Mouse (Mus musculus): ENCODE measurements around the gene Spsb1. TPM values are rescaled to one million over a fixed set of nuclear protein-coding genes. Genes with fewer than 3 reads are reported as not detected.
A peak's percentile ranks its signal among the peaks of the same experiment; 100 is the strongest.

Gene Spsb1
- polyA plus RNA-seq, 1 experiment from 2014 or later = 15.9 TPM

DNA sequence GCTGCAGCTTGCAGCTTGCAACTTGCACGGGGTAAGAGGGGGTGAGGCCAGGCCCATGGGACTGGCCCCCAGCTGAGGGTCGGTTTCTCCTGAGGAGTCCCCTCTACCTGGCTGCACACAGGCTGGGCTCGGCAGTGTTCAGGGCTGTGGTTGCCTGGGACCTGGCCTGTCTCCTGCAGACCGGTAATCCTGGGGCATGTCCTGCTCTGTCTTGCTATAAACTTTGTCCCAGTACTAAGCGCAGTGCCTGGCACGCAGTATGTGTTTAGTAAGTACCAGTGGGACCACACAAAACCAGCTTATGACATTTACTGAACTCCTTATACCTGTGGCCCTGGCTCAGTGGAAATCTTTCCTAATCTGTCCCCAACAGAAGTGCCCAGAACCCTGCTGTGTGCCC, 10.8 kb upstream of the Spsb1 start:
- no peak for ATAC-seq (ENCODE audit: insufficient number of reproducible peaks, insufficient read depth, low FRiP score, low read depth)
- no peaks in the 10 kb centered on the region for H3K27me3 ChIP-seq (ENCODE audit: control insufficient read depth, insufficient read depth, low read length)
- H3K27ac ChIP-seq (ENCODE audit: low read length) = no peak overlapping the region
- H3K4me3 ChIP-seq (ENCODE audit: low read depth, low read length) = no peak overlapping the region
- H3K9ac ChIP-seq (replicated peaks; ENCODE audit: low read depth, low read length) = no peak overlapping the region
- 0 out of 2 replicates have a peak, but pooled peaks cover 5% of the 10 kb centered on the region for H3K4me1 ChIP-seq (ENCODE audit: control insufficient read depth, insufficient read depth, low read length)
- H3K4me2 ChIP-seq (replicated peaks; ENCODE audit: low read depth, low read length) = no peak overlapping the region
- no peaks in the 10 kb centered on the region for H3K9me3 ChIP-seq (ENCODE audit: control insufficient read depth, low read depth, low read length)
- H3K36me3 ChIP-seq (ENCODE audit: control insufficient read depth, insufficient read depth, low read length) = no peaks in the 10 kb centered on the region
- 71% methylated on average over 6 of the region's 6 CpGs for WGBS

DNA sequence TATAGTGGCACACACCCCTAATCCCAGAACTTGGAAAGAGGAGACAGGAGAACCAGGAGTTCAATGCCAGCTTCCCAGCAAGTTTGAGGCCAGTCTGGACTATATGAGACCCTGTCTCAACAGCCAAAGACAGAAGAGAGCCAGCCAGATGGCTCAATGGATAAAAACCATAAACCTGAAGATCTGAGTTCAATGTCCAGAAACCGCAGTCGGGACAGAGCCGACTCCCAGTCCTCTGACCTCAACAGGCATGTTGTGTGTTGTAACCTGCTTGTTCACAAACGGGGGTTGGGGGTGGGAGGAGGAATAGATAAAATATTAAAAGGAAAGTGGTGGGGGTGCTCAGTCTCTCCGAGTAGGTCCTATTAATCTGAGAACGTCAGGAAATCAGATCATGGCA, 10.4 kb upstream of the Spsb1 start:
- no peaks in the 10 kb centered on the region for H3K36me3 ChIP-seq (ENCODE audit: control insufficient read depth, insufficient read depth, low read length)
- H3K9ac ChIP-seq (replicated peaks; ENCODE audit: low read depth, low read length) = no peak overlapping the region
- no peak for ATAC-seq (ENCODE audit: insufficient number of reproducible peaks, insufficient read depth, low FRiP score, low read depth)
- no peak overlapping the region for H3K4me3 ChIP-seq (ENCODE audit: low read depth, low read length)
- H3K9me3 ChIP-seq (ENCODE audit: control insufficient read depth, low read depth, low read length) = no peaks in the 10 kb centered on the region
- H3K4me1 ChIP-seq (ENCODE audit: control insufficient read depth, insufficient read depth, low read length) = 0 out of 2 replicates have a peak, but pooled peaks cover 5% of the 10 kb centered on the region
- H3K27me3 ChIP-seq (ENCODE audit: control insufficient read depth, insufficient read depth, low read length) = no peaks in the 10 kb centered on the region
- 65% methylated on average over 6 of the region's 6 CpGs for WGBS
- no peak overlapping the region for H3K4me2 ChIP-seq (replicated peaks; ENCODE audit: low read depth, low read length)
- no peak overlapping the region for H3K27ac ChIP-seq (ENCODE audit: low read length)

DNA sequence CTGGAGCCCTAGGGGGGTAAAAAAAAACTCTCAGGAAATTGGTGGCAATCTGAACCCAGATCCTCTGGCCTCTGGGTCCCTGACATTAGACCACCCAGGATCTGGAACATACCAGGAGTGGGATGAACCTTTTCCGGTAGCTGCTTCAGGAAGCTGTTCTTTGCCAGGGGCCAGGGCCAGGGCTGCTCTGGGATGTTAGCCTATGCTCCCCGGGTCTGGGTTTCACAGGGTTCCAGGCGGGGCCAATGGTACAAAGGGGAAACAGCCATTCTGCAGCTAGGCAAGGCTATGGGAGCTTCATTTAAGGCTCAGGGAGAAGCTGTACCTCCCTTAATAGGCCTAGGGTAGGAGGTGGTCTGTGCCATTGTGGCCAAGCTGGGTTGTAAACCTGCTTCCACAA, 9.9 kb upstream of the Spsb1 start:
- 0 out of 2 replicates have a peak, but pooled peaks cover 5% of the 10 kb centered on the region for H3K4me1 ChIP-seq (ENCODE audit: control insufficient read depth, insufficient read depth, low read length)
- no peak overlapping the region for H3K27ac ChIP-seq (ENCODE audit: low read length)
- no peak for ATAC-seq (ENCODE audit: insufficient number of reproducible peaks, insufficient read depth, low FRiP score, low read depth)
- no peaks in the 10 kb centered on the region for H3K36me3 ChIP-seq (ENCODE audit: control insufficient read depth, insufficient read depth, low read length)
- no peaks in the 10 kb centered on the region for H3K27me3 ChIP-seq (ENCODE audit: control insufficient read depth, insufficient read depth, low read length)
- no peak overlapping the region for H3K9ac ChIP-seq (replicated peaks; ENCODE audit: low read depth, low read length)
- H3K9me3 ChIP-seq (ENCODE audit: control insufficient read depth, low read depth, low read length) = no peaks in the 10 kb centered on the region
- H3K4me3 ChIP-seq (ENCODE audit: low read depth, low read length) = no peak overlapping the region
- 60% methylated on average over 3 of the region's 3 CpGs for WGBS
- no peak overlapping the region for H3K4me2 ChIP-seq (replicated peaks; ENCODE audit: low read depth, low read length)

DNA sequence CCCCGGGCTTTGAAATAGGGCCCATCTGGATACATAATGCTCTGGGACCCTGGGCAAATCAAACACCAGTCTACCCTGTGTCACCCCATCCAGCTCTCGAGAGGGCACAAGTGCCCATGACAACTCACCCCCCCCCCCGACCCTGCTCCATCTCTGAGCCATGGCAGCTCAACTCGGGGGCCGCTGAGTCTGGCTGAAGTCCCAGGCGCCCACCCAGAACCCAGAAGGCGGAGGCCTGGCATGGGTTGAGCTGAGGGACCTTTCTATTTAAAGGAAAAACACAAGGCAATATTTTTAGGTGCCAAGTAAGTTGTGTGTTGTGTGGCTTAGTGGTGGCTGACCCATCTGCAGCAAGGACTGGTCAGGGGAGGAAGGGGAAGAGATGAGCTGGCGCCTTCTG, 9.4 kb upstream of the Spsb1 start:
- H3K36me3 ChIP-seq (ENCODE audit: control insufficient read depth, insufficient read depth, low read length) = no peaks in the 10 kb centered on the region
- H3K4me3 ChIP-seq (ENCODE audit: low read depth, low read length) = no peak overlapping the region
- WGBS = 79% methylated on average over 8 of the region's 8 CpGs
- 0 out of 2 replicates have a peak, but pooled peaks cover 5% of the 10 kb centered on the region for H3K4me1 ChIP-seq (ENCODE audit: control insufficient read depth, insufficient read depth, low read length)
- no peak overlapping the region for H3K4me2 ChIP-seq (replicated peaks; ENCODE audit: low read depth, low read length)
- H3K9me3 ChIP-seq (ENCODE audit: control insufficient read depth, low read depth, low read length) = no peaks in the 10 kb centered on the region
- no peaks in the 10 kb centered on the region for H3K27me3 ChIP-seq (ENCODE audit: control insufficient read depth, insufficient read depth, low read length)
- ATAC-seq (ENCODE audit: insufficient number of reproducible peaks, insufficient read depth, low FRiP score, low read depth) = no peak
- H3K9ac ChIP-seq (replicated peaks; ENCODE audit: low read depth, low read length) = no peak overlapping the region
- H3K27ac ChIP-seq (ENCODE audit: low read length) = no peak overlapping the region

DNA sequence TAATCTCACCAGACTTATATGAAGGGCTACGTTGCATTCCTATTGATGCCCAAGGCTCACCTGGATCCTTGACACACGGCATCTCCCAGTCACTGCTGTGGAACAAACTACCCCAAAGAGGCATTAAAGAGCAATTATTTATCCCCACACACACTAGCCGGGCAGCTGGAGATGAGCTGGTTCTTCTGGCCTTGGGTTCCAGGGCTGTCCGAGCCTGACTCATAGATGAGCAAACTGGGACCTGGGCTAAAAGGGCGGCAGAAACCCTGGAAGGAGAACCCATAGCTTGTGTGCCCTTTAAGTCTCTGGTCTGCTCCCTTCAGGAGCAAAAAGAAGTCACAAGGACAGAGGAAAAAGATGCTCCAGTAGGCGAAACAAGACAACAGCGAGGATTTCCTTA, 5.5 kb upstream of the Spsb1 start:
- Histone ChIP-seq H3K36me3 (ENCODE audit: control insufficient read depth, insufficient read depth, low read length) (no peaks in the 10 kb centered on the region), H3K9me3 (ENCODE audit: control insufficient read depth, low read depth, low read length) (no peaks in the 10 kb centered on the region), H3K4me1 (ENCODE audit: control insufficient read depth, insufficient read depth, low read length) (0 out of 2 replicates have a peak, but pooled peaks cover 6% of the 10 kb centered on the region), H3K27me3 (ENCODE audit: control insufficient read depth, insufficient read depth, low read length) (peaks cover 4% of the 10 kb centered on the region; the same call in 1 of the 2 replicates), H3K27ac (ENCODE audit: low read length) (no peak overlapping the region), H3K4me3 (ENCODE audit: low read depth, low read length) (no peak overlapping the region), H3K4me2 (replicated peaks; ENCODE audit: low read depth, low read length) (no peak overlapping the region), H3K9ac (replicated peaks; ENCODE audit: low read depth, low read length) (no peak overlapping the region)
- ATAC-seq (ENCODE audit: insufficient number of reproducible peaks, insufficient read depth, low FRiP score, low read depth) = no peak
- whole genome bisulfite sequencing = 87% methylated on average over 7 of the region's 7 CpGs

DNA sequence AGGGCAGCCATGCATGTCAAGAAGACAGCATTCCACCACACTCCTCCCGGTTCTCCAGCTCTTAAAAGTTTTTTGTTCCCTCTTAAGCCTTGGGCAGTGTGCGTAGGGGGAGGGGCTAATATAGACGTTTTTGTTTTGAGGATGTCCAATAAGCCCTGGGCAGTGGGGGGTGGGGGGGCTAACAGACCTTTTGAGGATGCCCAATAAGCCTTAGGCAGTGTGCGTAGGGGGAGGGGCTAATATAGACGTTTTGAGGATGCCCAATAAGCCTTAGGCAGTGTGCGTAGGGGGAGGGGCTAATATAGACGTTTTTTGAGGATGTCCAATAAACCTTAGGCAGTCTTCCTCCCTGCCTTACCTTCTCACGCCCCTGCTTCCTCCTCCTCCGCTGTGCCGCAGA, 5.0 kb upstream of the Spsb1 start:
- ATAC-seq (ENCODE audit: insufficient number of reproducible peaks, insufficient read depth, low FRiP score, low read depth) = no peak
- WGBS = 53% methylated on average over 10 of the region's 10 CpGs
- Histone ChIP-seq H3K4me2 (replicated peaks; ENCODE audit: low read depth, low read length) (no peak overlapping the region), H3K9me3 (ENCODE audit: control insufficient read depth, low read depth, low read length) (no peaks in the 10 kb centered on the region), H3K36me3 (ENCODE audit: control insufficient read depth, insufficient read depth, low read length) (no peaks in the 10 kb centered on the region), H3K27me3 (ENCODE audit: control insufficient read depth, insufficient read depth, low read length) (peaks cover 4% of the 10 kb centered on the region; the same call in 1 of the 2 replicates), H3K4me3 (ENCODE audit: low read depth, low read length) (no peak overlapping the region), H3K4me1 (ENCODE audit: control insufficient read depth, insufficient read depth, low read length) (0 out of 2 replicates have a peak, but pooled peaks cover 6% of the 10 kb centered on the region), H3K27ac (ENCODE audit: low read length) (no peak overlapping the region), H3K9ac (replicated peaks; ENCODE audit: low read depth, low read length) (no peak overlapping the region)

DNA sequence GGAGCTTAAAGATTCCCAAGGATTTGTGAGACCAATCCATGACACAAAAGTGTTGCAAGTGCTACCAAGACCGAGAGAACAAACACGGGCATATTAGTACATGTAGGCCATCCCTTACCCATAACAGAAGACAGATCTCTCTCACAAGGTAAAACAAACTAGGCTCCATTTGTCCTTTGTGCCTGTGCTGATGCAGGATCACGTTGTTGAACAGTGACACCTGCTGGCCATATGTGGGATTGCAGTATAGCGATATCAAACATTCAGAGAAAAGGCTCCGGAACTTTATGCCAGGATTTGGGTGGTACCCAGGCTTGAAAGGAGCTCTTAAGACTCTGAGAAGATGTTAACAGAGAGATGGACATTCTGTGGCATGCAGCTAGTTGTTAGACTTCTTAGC, 3.7 kb upstream of the Spsb1 start:
- Histone ChIP-seq H3K4me2 (replicated peaks; ENCODE audit: low read depth, low read length) (no peak overlapping the region), H3K27me3 (ENCODE audit: control insufficient read depth, insufficient read depth, low read length) (peaks cover 4% of the 10 kb centered on the region; the same call in 1 of the 2 replicates), H3K27ac (ENCODE audit: low read length) (no peak overlapping the region), H3K36me3 (ENCODE audit: control insufficient read depth, insufficient read depth, low read length) (no peaks in the 10 kb centered on the region), H3K9ac (replicated peaks; ENCODE audit: low read depth, low read length) (no peak overlapping the region), H3K4me3 (ENCODE audit: low read depth, low read length) (no peak overlapping the region), H3K4me1 (ENCODE audit: control insufficient read depth, insufficient read depth, low read length) (0 out of 2 replicates have a peak, but pooled peaks cover 8% of the 10 kb centered on the region), H3K9me3 (ENCODE audit: control insufficient read depth, low read depth, low read length) (no peaks in the 10 kb centered on the region)
- ATAC-seq (ENCODE audit: insufficient number of reproducible peaks, insufficient read depth, low FRiP score, low read depth) = no peak
- 6% methylated on average over 5 of the region's 5 CpGs for WGBS

DNA sequence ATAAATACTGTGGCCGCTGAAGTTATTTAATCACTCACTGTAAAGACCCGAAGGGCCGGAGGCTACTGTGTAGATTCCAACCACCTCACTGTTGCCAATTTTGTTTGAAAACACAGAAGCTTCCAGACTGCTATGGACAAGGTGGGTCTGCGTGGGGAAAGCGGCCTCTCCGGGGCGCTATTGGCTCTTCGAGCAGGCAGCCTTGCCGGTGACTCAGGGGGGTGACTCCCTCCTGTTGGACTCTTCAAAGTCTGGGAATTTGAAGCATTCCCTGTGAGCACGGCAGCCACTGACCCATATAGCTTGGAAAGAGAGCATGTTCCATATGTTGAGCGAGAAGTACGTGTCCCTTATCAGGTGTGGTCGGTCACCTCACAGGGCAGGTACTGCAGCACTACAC, 1.2 kb upstream of the Spsb1 start:
- Histone ChIP-seq H3K4me2 (replicated peaks; ENCODE audit: low read depth, low read length) (no peak overlapping the region), H3K9me3 (ENCODE audit: control insufficient read depth, low read depth, low read length) (no peaks in the 10 kb centered on the region), H3K36me3 (ENCODE audit: control insufficient read depth, insufficient read depth, low read length) (no peaks in the 10 kb centered on the region), H3K27me3 (ENCODE audit: control insufficient read depth, insufficient read depth, low read length) (peaks cover 4% of the 10 kb centered on the region; the same call in 1 of the 2 replicates), H3K9ac (replicated peaks; ENCODE audit: low read depth, low read length) (no peak overlapping the region), H3K4me1 (ENCODE audit: control insufficient read depth, insufficient read depth, low read length) (0 out of 2 replicates have a peak, but pooled peaks cover 15% of the 10 kb centered on the region), H3K4me3 (ENCODE audit: low read depth, low read length) (no peak overlapping the region), H3K27ac (ENCODE audit: low read length) (no peak overlapping the region)
- WGBS = 40% methylated on average over 13 of the region's 13 CpGs
- no peak for ATAC-seq (ENCODE audit: insufficient number of reproducible peaks, insufficient read depth, low FRiP score, low read depth)

DNA sequence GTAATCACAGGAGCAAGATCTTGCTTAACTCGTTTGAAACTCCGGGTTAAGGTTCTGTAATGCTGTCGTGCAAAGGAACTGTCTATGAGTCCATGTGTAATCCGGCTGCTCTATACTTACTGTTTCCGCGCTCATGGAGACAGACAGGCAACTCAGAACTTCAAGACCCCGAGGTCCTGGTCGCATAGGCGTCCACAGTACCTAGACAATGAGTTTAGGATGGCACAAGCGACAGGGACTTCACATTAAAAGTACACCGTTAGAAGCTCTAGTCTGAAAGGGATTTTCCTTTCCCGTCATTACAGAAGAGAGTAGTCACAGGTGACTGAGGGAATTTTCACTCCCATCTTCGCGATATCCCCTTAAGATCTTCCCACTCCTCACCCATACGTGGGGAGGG, 788 bp upstream of the Spsb1 start:
- Histone ChIP-seq H3K27ac (ENCODE audit: low read length) (no peak overlapping the region), H3K4me2 (replicated peaks; ENCODE audit: low read depth, low read length) (peak overlapping the region; percentile 95), H3K9me3 (ENCODE audit: control insufficient read depth, low read depth, low read length) (no peaks in the 10 kb centered on the region), H3K27me3 (ENCODE audit: control insufficient read depth, insufficient read depth, low read length) (peaks cover 4% of the 10 kb centered on the region; the same call in 1 of the 2 replicates), H3K4me1 (ENCODE audit: control insufficient read depth, insufficient read depth, low read length) (0 out of 2 replicates have a peak, but pooled peaks cover 15% of the 10 kb centered on the region), H3K4me3 (ENCODE audit: low read depth, low read length) (no peak overlapping the region; the same call in 1 of the 2 replicates), H3K9ac (replicated peaks; ENCODE audit: low read depth, low read length) (no peak overlapping the region), H3K36me3 (ENCODE audit: control insufficient read depth, insufficient read depth, low read length) (no peaks in the 10 kb centered on the region)
- 17% methylated on average over 15 of the region's 15 CpGs for WGBS
- no peak for ATAC-seq (ENCODE audit: insufficient number of reproducible peaks, insufficient read depth, low FRiP score, low read depth)

Measured in stomach, embryonic 14.5 days (tissue).